Mouse (Mus musculus) midbrain, embryonic 16.5 days (tissue): ENCODE measurements around the gene Ces4a. TPM values are rescaled to one million over a fixed set of nuclear protein-coding genes. Genes with fewer than 3 reads are reported as not detected.

ENCODE experiments used
- ATAC-seq: fragments of 200-750 bp; cut with Nextera tagmentation; 2 replicates; pipeline ENCODE4 v1.8.0; 2017; ENCODE audit warnings: moderate TSS enrichment
- H3K27ac ChIP-seq: fragments of 300-500 bp; sonication (generic); 2 replicates; pipeline ENCODE4 v1.5.1; 2014; ENCODE audit warnings: mild to moderate bottlenecking, low read length, mixed read lengths
- H3K27me3 ChIP-seq: fragments of 300-500 bp; sonication (generic); 2 replicates; pipeline ENCODE4 v1.6.1; 2014; ENCODE audit warnings: low read depth, low read length, mixed read lengths; ENCODE audit not compliant: control insufficient read depth, insufficient read depth
- H3K36me3 ChIP-seq: fragments of 300-500 bp; sonication (generic); 2 replicates; pipeline ENCODE4 v1.6.1; 2014; ENCODE audit warnings: mild to moderate bottlenecking, low read length, moderate library complexity, mixed read lengths; ENCODE audit not compliant: control insufficient read depth, insufficient read depth
- H3K4me1 ChIP-seq: fragments of 300-500 bp; sonication (generic); 2 replicates; pipeline ENCODE4 v1.6.1; 2014; ENCODE audit warnings: mild to moderate bottlenecking, low read length, mixed read lengths; ENCODE audit not compliant: control insufficient read depth, insufficient read depth
- H3K4me2 ChIP-seq: fragments of 300-500 bp; sonication (generic); 2 replicates; pipeline ENCODE4 v1.6.1; 2014; ENCODE audit warnings: mild to moderate bottlenecking, low read length, mixed read lengths
- H3K4me3 ChIP-seq: fragments of 300-500 bp; sonication (generic); 2 replicates; pipeline ENCODE4 v1.5.1; 2014; ENCODE audit warnings: low read depth, mild to moderate bottlenecking, low read length, moderate library complexity, mixed read lengths
- H3K9ac ChIP-seq: fragments of 300-500 bp; sonication (generic); 2 replicates; pipeline ENCODE4 v1.6.1; 2014; ENCODE audit warnings: low read depth, low read length, mixed read lengths
- H3K9me3 ChIP-seq: fragments of 300-500 bp; sonication (generic); replicated peaks from 2 replicates; pipeline ENCODE4 v1.6.1; 2014; ENCODE audit warnings: mild to moderate bottlenecking, low read length, mixed read lengths; ENCODE audit not compliant: control insufficient read depth, poor library complexity, severe bottlenecking
- WGBS: fragments of 180-500 bp; shearing (Covaris S2); extraction: QIAGEN DNeasy Blood & Tissue Kit; methylation state at CpG from one replicate; pipeline ENCODE4 v1.1.7; 2014; 5-methylcytosine and 5-hydroxymethylcytosine counted together
- polyA plus RNA-seq: library from polyadenylated mRNA; unstranded; fragments of >200 nt; fragmentation: Nextera tagmentation; extraction: Ambion mirVana; gene quantifications from 2 replicates; pipeline ENCODE4 v1.2.1, GENCODE M21; 2015

The Ces4a gene
- polyA plus RNA-seq, 1 experiment from 2014 or later, result not detected

DNA sequence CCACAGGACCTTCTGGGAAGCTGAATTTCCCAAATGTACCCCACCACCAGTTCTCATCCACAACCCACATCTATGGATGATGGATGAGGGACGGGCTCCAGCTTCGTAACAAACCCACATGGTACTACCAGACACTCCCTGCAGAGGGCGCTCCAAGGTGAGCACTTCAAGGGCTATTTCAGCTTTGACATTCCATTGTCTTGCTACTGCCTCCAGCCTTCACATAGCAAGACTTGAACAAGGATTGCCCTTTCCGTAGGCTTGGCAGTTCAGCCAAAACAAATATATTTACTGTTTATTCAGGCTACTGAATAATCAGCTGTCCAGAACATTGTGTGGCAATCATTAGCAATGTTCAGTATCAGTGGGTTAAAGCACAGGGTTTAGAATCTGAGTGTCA, 6.8 kb downstream of the Ces4a start:
- Histone ChIP-seq H3K9me3 (no peaks in the 10 kb centered on the region), H3K27ac (no peak overlapping the region), H3K27me3 (no peaks in the 10 kb centered on the region), H3K4me1 (no peaks in the 10 kb centered on the region), H3K9ac (no peak overlapping the region), H3K4me3 (no peak overlapping the region), H3K4me2 (no peak overlapping the region), H3K36me3 (no peaks in the 10 kb centered on the region)
- ATAC-seq, result no peak
- 22% methylated on average over 4 of the region's 4 CpGs for WGBS

GRCm38 (mm10) chr8:105142395-105142794, 10.8 kb downstream of the Ces4a start:
- H3K4me3 ChIP-seq, result no peak overlapping the region
- no peak overlapping the region for H3K27ac ChIP-seq
- no peaks in the 10 kb centered on the region for H3K27me3 ChIP-seq
- no peak for ATAC-seq
- H3K9ac ChIP-seq, result no peak overlapping the region
- H3K9me3 ChIP-seq, result no peaks in the 10 kb centered on the region
- no peaks in the 10 kb centered on the region for H3K36me3 ChIP-seq
- WGBS, result 43% methylated on average over 19 of the region's 19 CpGs
- no peaks in the 10 kb centered on the region for H3K4me1 ChIP-seq
- H3K4me2 ChIP-seq, result no peak overlapping the region

DNA sequence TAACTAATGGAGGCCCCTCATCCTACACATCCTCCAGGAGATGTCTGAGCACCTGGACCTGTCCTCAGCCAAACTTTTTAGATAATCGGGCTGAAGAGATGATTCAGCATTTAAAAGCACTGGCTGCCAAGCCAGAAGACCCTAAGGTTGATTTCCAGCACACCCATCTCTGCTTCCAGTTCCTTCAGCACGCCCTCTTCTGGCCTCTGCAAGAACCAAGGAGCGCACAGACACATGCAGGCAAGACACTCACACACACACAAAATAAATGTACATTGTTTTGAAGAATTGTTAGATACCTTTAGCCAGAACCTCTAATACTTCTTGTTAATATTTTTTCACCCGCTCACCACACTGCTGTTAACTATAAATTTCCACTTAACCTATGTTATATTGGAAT, 20.1 kb downstream of the Ces4a start:
- Histone ChIP-seq H3K9ac (no peak overlapping the region), H3K9me3 (no peaks in the 10 kb centered on the region), H3K36me3 (no peaks in the 10 kb centered on the region), H3K27me3 (no peaks in the 10 kb centered on the region), H3K4me2 (no peak overlapping the region), H3K4me1 (peaks cover 10% of the 10 kb centered on the region; the same call in 1 of the 2 replicates), H3K27ac (no peak overlapping the region), H3K4me3 (no peak overlapping the region)
- WGBS, result 74% methylated on average over 4 of the region's 4 CpGs
- no peak for ATAC-seq

GRCm38 (mm10) chr8:105152623-105153398, 21.2 kb downstream of the Ces4a start:
- Histone ChIP-seq H3K27ac (peak overlapping the region; percentile 23), H3K4me2 (peak overlapping the region; percentile 66), H3K9me3 (no peaks in the 10 kb centered on the region), H3K27me3 (no peaks in the 10 kb centered on the region), H3K4me1 (peaks cover 10% of the 10 kb centered on the region; the same call in 1 of the 2 replicates), H3K9ac (peak overlapping the region; percentile 60), H3K4me3 (peak overlapping the region; percentile 36), H3K36me3 (no peaks in the 10 kb centered on the region)
- peak; percentile 89 for ATAC-seq
- WGBS, result 2% methylated on average over 27 of the region's 27 CpGs

GRCm38 (mm10) chr8:105154316-105154715, 22.7 kb downstream of the Ces4a start:
- no peaks in the 10 kb centered on the region for H3K27me3 ChIP-seq
- H3K36me3 ChIP-seq, result no peaks in the 10 kb centered on the region
- no peaks in the 10 kb centered on the region for H3K9me3 ChIP-seq
- 89% methylated on average over 5 of the region's 5 CpGs for WGBS
- no peak for ATAC-seq
- H3K4me2 ChIP-seq, result no peak overlapping the region
- H3K4me3 ChIP-seq, result no peak overlapping the region
- no peak overlapping the region for H3K27ac ChIP-seq
- H3K9ac ChIP-seq, result no peak overlapping the region
- peaks cover 10% of the 10 kb centered on the region; the same call in 1 of the 2 replicates for H3K4me1 ChIP-seq

DNA sequence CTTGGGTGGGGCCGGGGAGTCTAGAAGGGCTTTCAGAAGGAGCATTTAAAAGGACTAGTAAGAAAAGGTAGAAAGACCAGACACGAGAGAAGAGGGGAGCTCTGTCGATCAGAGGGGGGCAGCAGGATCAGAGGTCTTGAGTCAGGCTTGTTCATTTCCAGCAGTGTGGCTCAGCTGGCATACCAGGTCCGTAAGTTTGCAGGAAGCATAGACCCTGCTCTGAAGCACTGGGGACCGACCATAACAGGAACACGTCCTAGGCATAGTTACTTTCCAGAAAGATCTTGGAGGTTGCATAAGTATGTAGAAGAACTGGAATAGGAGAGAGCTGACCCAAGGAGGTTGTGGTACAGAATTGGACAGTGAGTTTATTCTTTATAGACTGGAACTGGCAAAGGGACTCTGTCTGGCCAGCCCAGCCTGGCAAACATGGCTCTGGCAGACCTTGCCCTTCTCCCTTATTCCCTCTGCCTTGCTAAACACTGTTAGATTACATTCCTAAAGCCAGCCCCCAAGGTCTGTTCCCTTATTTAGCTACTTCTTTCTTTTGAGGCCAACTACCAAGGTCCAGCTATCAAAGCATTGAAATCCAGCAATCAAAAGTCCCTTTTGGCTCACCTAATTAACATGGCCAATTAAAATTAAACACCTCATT, 23.6 kb downstream of the Ces4a start:
- Histone ChIP-seq H3K4me2 (no peak overlapping the region), H3K36me3 (no peaks in the 10 kb centered on the region), H3K9ac (no peak overlapping the region), H3K4me3 (no peak overlapping the region), H3K9me3 (no peaks in the 10 kb centered on the region), H3K4me1 (peaks cover 10% of the 10 kb centered on the region; the same call in 1 of the 2 replicates), H3K27ac (no peak overlapping the region), H3K27me3 (no peaks in the 10 kb centered on the region)
- ATAC-seq, result no peak
- whole genome bisulfite sequencing, result 79% methylated on average over 6 of the region's 6 CpGs

DNA sequence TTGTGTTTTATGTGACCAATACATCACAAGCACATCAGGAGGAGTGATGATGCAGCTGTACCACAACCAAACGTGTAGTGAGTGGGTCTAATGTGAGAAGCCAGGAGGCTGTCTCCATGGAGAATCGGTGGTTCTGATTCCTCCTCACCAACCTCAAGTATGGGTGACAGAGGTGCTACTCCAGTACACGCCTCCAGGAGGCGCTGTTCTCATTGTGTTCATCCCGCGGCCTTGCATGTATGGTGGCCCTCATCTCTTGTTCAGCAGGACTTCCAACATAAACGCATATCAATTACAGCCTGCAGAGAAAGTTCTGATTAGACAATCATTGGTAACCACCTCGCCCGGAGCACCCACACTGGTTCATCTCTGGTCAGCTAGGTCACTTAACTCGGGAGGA, 26.0 kb downstream of the Ces4a start:
- H3K27ac ChIP-seq, result no peak overlapping the region
- H3K9ac ChIP-seq, result no peak overlapping the region
- no peaks in the 10 kb centered on the region for H3K9me3 ChIP-seq
- H3K4me2 ChIP-seq, result no peak overlapping the region
- H3K27me3 ChIP-seq, result no peaks in the 10 kb centered on the region
- WGBS, result 56% methylated on average over 10 of the region's 10 CpGs
- H3K36me3 ChIP-seq, result no peaks in the 10 kb centered on the region
- no peak for ATAC-seq
- peaks cover 9% of the 10 kb centered on the region; the same call in 1 of the 2 replicates for H3K4me1 ChIP-seq
- no peak overlapping the region for H3K4me3 ChIP-seq

DNA sequence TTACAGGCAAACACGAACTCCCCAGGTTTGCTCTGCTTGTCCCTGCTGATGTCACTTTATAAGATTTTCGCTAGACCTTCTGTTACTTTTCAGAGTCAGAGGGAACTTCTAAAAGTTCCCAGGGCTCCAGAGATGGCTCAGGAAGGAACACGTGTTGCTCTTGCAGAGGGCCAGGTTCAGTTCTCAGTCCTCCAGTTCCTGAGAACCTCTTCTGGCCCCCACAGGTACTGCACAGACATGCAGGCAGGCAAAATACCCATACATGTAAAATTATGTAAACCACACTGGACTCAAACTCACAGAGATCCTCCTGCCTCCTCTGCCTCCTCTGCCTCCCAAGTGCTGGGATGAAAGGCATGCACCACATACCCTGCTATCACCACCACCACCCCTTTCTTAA, 26.5 kb downstream of the Ces4a start:
- ATAC-seq, result no peak
- no peak overlapping the region for H3K27ac ChIP-seq
- no peaks in the 10 kb centered on the region for H3K36me3 ChIP-seq

GRCm38 (mm10) chr8:105161121-105161652, 29.6 kb downstream of the Ces4a start:
- H3K4me3 ChIP-seq, result no peak overlapping the region
- no peak overlapping the region for H3K9ac ChIP-seq
- ATAC-seq, result no peak
- no peaks in the 10 kb centered on the region for H3K27me3 ChIP-seq
- WGBS, result 66% methylated on average over 3 of the region's 3 CpGs
- H3K27ac ChIP-seq, result no peak overlapping the region
- no peaks in the 10 kb centered on the region for H3K4me1 ChIP-seq
- H3K36me3 ChIP-seq, result no peaks in the 10 kb centered on the region
- H3K9me3 ChIP-seq, result no peaks in the 10 kb centered on the region
- H3K4me2 ChIP-seq, result no peak overlapping the region

More for the DNA sequence above, 26.5 kb downstream of the Ces4a start:
- Histone ChIP-seq H3K9ac (no peak overlapping the region), H3K27me3 (no peaks in the 10 kb centered on the region), H3K4me2 (no peak overlapping the region), H3K4me1 (peaks cover 3% of the 10 kb centered on the region; the same call in 1 of the 2 replicates), H3K4me3 (no peak overlapping the region), H3K9me3 (no peaks in the 10 kb centered on the region)
- WGBS, result 79% methylated on average over 3 of the region's 3 CpGs
